Mouse (Mus musculus) liver, embryonic 14.5 days (tissue): Measurements from ENCODE around the gene Slc4a2. TPM values are rescaled to one million over a fixed set of nuclear protein-coding genes. Genes with fewer than 3 reads are reported as not detected.

Experiments
- ATAC-seq: fragments of 200-750 bp; cut with Nextera tagmentation; 2 replicates; pipeline ENCODE4 v1.8.0; 2017; ENCODE audit warnings: moderate number of reproducible peaks, mild to moderate bottlenecking, moderate library complexity; ENCODE audit not compliant: insufficient read depth
- DNase-seq, 3 experiments: peaks; one replicate each; pipeline ENCODE4 v3.0.0-alpha.2; 2012 to 2013; ENCODE audit warnings: low read depth in 3 of 3, low spot score in 3 of 3
- H3K27ac ChIP-seq: fragments of 300-500 bp; sonication (generic); 2 replicates; pipeline ENCODE4 v1.5.1; 2014; ENCODE audit warnings: moderate library complexity, mild to moderate bottlenecking, control low read depth, inconsistent platforms
- H3K27me3 ChIP-seq: fragments of 300-500 bp; sonication (generic); 2 replicates; pipeline ENCODE4 v1.6.1; 2014; ENCODE audit warnings: mild to moderate bottlenecking, low read length, moderate library complexity; ENCODE audit not compliant: control insufficient read depth, insufficient read depth
- H3K36me3 ChIP-seq: fragments of 300-500 bp; sonication (generic); replicated peaks from 2 replicates; pipeline ENCODE4 v1.6.1; 2014; ENCODE audit warnings: low read depth; ENCODE audit not compliant: control insufficient read depth, insufficient read depth
- H3K4me1 ChIP-seq, 2 experiments: fragments of 200-500 bp in 1 of 2; fragments of 300-500 bp in 1 of 2; sonication (generic) in 1 of 2; replicated peaks; 2 replicates each; pipeline ENCODE4 v1.6.1; 2012 to 2014; ENCODE audit warnings: antibody characterized with exemption in 1 of 2, inconsistent platforms in 1 of 2, low read length in 1 of 2; ENCODE audit not compliant: control insufficient read depth in 2 of 2, insufficient read depth in 2 of 2
- H3K4me2 ChIP-seq: fragments of 300-500 bp; sonication (generic); 2 replicates; pipeline ENCODE4 v1.6.1; 2014; ENCODE audit warnings: low read depth, mild to moderate bottlenecking, control low read depth, moderate library complexity
- H3K4me3 ChIP-seq, 2 experiments: fragments of 200-500 bp in 1 of 2; fragments of 300-500 bp in 1 of 2; sonication (generic) in 1 of 2; 2 replicates each; pipeline ENCODE4 v1.5.1; 2012 to 2014; ENCODE audit warnings: low read depth in 2 of 2, low read length in 2 of 2, mild to moderate bottlenecking in 2 of 2, control low read depth in 1 of 2, inconsistent platforms in 1 of 2, moderate library complexity in 1 of 2; ENCODE audit not compliant: insufficient read depth in 1 of 2
- H3K9ac ChIP-seq: fragments of 300-500 bp; sonication (generic); replicated peaks from 2 replicates; pipeline ENCODE4 v1.6.1; 2014; ENCODE audit warnings: mild to moderate bottlenecking, control low read depth, moderate library complexity
- H3K9me3 ChIP-seq: fragments of 300-500 bp; sonication (generic); 2 replicates; pipeline ENCODE4 v1.6.1; 2016; ENCODE audit warnings: low read length, mixed read lengths; ENCODE audit not compliant: control insufficient read depth
- CTCF ChIP-seq: IDR thresholded peaks from 2 replicates; pipeline ENCODE4 v1.5.1; 2016; ENCODE audit warnings: antibody characterized with exemption, low read depth, control low read depth
- EP300 ChIP-seq: IDR thresholded peaks from 2 replicates; pipeline ENCODE4 v1.6.1; 2016; ENCODE audit warnings: antibody characterized with exemption, low read depth
- WGBS: fragments of 180-500 bp; shearing (Covaris S2); extraction: QIAGEN DNeasy Blood & Tissue Kit; methylation state at CpG from one replicate; pipeline ENCODE4 v1.1.7; 2014; ENCODE audit not compliant: insufficient replicate concordance; 5-methylcytosine and 5-hydroxymethylcytosine counted together
- polyA plus RNA-seq, 2 experiments: library from polyadenylated mRNA; depleted of rRNA in 1 of 2; stranded (reverse) in 1 of 2; unstranded in 1 of 2; fragments of >200 nt; fragmentation: Nextera tagmentation in 1 of 2; extraction: Ambion mirVana in 1 of 2; gene quantifications; 2 replicates each; pipeline versions ENCODE4 v1.2.1 to v1.2.3; 2012 to 2014

Slc4a2 gene
- polyA plus RNA-seq, 2 experiments = 5.6 to 11.6 TPM

DNA sequence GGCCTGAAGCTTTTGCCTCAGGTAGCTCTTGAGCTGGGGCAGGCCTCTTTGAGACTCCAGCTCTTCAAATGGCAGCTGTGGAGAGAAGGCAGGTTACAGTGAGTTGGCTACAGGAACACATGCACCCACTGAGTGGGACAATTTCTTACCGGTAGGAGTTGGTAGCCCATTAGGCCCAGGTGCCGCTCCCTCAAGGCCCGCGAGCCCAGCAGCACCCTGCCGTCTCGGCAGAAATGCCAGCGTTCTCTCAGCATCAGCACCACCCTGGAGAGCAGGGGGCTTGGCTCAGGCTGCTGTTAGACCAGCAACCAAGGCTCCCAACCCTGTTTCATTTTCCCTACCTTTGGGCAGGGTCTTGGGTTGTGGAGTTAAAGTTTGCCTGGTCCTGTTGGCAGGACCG lies 17.6 kb downstream of the Slc4a2 start:
- DNase-seq (no peak), ATAC-seq (no peak)
- Histone ChIP-seq H3K4me2 (no peak overlapping the region), H3K9ac (no peak overlapping the region), H3K36me3 (peaks cover 12% of the 10 kb centered on the region), H3K4me3 (no peak overlapping the region), H3K9me3 (no peaks in the 10 kb centered on the region), H3K27me3 (no peaks in the 10 kb centered on the region), H3K27ac (no peak overlapping the region), H3K4me1 (peaks cover 6 to 8% of the 10 kb centered on the region in 2 experiments; a peak in 3 of 4 replicates)
- TF ChIP-seq EP300 (no peak), CTCF (no peak)
- 83% methylated on average over 8 of the region's 8 CpGs for WGBS

DNA sequence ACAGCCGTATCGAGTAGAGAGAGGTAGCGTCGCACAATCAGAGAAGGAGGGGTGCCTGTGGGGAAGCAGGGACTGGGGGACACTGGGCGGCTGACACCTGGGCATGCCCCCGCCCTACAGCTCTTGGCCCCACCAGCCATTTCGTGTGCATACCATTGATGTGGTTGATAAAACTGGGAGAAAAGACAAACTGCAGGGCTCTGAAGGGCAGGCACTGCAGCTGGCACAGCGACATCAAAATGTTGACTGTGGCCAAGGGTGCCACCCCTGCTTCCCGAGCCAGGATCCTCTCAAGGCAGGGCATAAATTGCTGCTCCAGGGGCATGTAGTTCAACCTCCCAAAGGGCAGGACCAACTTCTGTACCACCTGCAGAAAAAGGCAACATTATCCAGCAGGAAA lies 18.4 kb downstream of the Slc4a2 start:
- ATAC-seq = no peak
- TF ChIP-seq CTCF = no peak
- no peak for TF ChIP-seq EP300
- Histone ChIP-seq H3K4me3 (no peak overlapping the region), H3K4me2 (no peak overlapping the region), H3K27me3 (no peaks in the 10 kb centered on the region), H3K27ac (no peak overlapping the region), H3K9ac (no peak overlapping the region), H3K9me3 (no peaks in the 10 kb centered on the region), H3K4me1 (peaks cover 8% of the 10 kb centered on the region in 2 experiments), H3K36me3 (peaks cover 12% of the 10 kb centered on the region)
- 74% methylated on average over 9 of the region's 9 CpGs for WGBS
- no peak for DNase-seq

GRCm38 (mm10) chr5:24443204-24443603 lies 19.6 kb downstream of the Slc4a2 start:
- Histone ChIP-seq H3K27ac (no peak overlapping the region), H3K9me3 (no peaks in the 10 kb centered on the region), H3K36me3 (peaks cover 10% of the 10 kb centered on the region), H3K4me1 (peaks cover 14 to 15% of the 10 kb centered on the region in 2 experiments), H3K4me2 (no peak overlapping the region), H3K9ac (no peak overlapping the region), H3K4me3 (no peak overlapping the region), H3K27me3 (no peaks in the 10 kb centered on the region)
- 80% methylated on average over 7 of the region's 7 CpGs for WGBS
- no peak for TF ChIP-seq CTCF
- no peak for TF ChIP-seq EP300
- ATAC-seq (no peak), DNase-seq (no peak)

DNA sequence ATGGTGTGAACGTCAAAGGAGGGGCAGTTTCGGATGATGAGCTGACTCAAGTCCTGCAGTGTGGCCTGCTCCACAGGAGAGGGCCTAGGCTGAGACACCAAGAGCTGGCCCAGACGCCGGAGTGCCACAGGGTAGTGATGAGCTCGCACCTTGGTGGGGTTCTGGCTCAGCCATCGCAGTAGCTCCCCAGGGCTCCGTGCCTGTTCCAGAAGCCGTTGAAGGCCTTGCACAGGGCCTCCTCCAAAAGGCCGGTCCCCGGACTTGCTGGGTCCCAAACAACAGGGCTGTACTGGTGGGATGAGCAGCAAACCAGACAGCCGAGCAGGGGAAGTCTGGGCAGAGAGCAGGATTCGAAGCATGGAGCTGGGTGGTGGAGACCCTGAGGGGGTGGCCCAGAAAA lies 20.3 kb downstream of the Slc4a2 start:
- ATAC-seq = no peak
- DNase-seq = no peak
- Histone ChIP-seq H3K27ac (no peak overlapping the region), H3K4me2 (peak overlapping the region; percentile 98), H3K9me3 (no peaks in the 10 kb centered on the region), H3K36me3 (peaks cover 10% of the 10 kb centered on the region), H3K27me3 (no peaks in the 10 kb centered on the region), H3K9ac (peak overlapping the region; percentile 96), H3K4me3 (peak overlapping the region; percentile 79 to 91; a peak in 3 of 4 replicates), H3K4me1 (peaks cover 14 to 15% of the 10 kb centered on the region in 2 experiments)
- 79% methylated on average over 12 of the region's 12 CpGs for WGBS
- TF ChIP-seq CTCF = no peak
- no peak for TF ChIP-seq EP300

GRCm38 (mm10) chr5:24444746-24445427 lies 21.2 kb downstream of the Slc4a2 start, which contains the start of gene Fastk:
Gene Fastk, minus strand, starts transcription at chr5:24445287.
- no peaks in the 10 kb centered on the region for H3K9me3 ChIP-seq
- peak within 1 kb of the TSS; percentile 69 for H3K27ac ChIP-seq
- TF ChIP-seq CTCF = no peak
- no peak for TF ChIP-seq EP300
- ATAC-seq = peak; percentile 82
- no peaks in the 10 kb centered on the region for H3K27me3 ChIP-seq
- DNase-seq = peak; percentile 85 to 89 (median 89)
- H3K4me3 ChIP-seq = peak within 1 kb of the TSS; percentile 79 to 91
- peak within 1 kb of the TSS; percentile 98 for H3K4me2 ChIP-seq
- WGBS = under 1% methylated on average over 59 of the region's 60 CpGs
- H3K36me3 ChIP-seq = peaks cover 10% of the 10 kb centered on the region
- H3K9ac ChIP-seq = peak within 1 kb of the TSS; percentile 96
- H3K4me1 ChIP-seq = peaks cover 14 to 15% of the 10 kb centered on the region in 2 experiments
